Mouse (Mus musculus): Measurements from ENCODE around the gene Mapre3. TPM values are rescaled to one million over a fixed set of nuclear protein-coding genes. Genes with fewer than 3 reads are reported as not detected.
A peak's percentile ranks its signal among the peaks of the same experiment; 100 is the strongest.
"Not testable (repeated sequence)": the region's sequence is repeated elsewhere in the genome, so short reads cannot be mapped to it uniquely, and the experiment has no call there.

Gene Mapre3
- polyA plus RNA-seq, 1 experiment from 2014 or later = 64.1 TPM

DNA sequence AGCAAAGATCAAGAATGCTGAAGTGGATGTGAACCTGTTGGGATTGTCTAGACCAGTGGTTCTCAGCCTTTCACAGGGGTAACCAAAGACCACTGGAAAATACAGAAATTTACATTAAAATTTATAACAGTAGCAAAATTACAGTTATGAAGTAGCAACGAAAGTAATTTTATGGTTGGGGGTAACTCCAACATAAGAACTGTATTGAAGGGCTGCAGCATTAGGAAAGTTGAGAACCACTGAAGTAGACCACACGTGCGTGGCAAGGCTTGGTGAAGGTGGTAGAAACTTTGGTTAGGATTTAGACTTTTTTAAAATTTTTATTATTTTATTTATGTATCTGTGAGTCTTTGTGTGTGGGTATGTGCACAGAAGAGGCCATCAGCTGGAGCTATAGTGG lies 53.3 kb downstream of the Mapre3 start, which contains the start of gene Tmem214:
Gene Tmem214, plus strand, starts transcription at position 301 of the 400 bp plus-strand sequence.
- no peaks in the 10 kb centered on the region for H3K9me3 ChIP-seq (replicated peaks)
- peak within 1 kb of the TSS; percentile 91; the same call in 1 of the 2 replicates for H3K4me2 ChIP-seq
- no peak for ATAC-seq
- WGBS = 96% methylated on average over 3 of the region's 3 CpGs
- no peak within 1 kb of the TSS for H3K4me3 ChIP-seq
- peaks cover 19% of the 10 kb centered on the region for H3K4me1 ChIP-seq
- H3K27me3 ChIP-seq = no peaks in the 10 kb centered on the region
- H3K27ac ChIP-seq = no peak within 1 kb of the TSS
- no peak within 1 kb of the TSS for H3K9ac ChIP-seq
- H3K36me3 ChIP-seq (ENCODE audit: poor library complexity, severe bottlenecking) = peaks cover 61% of the 10 kb centered on the region

DNA sequence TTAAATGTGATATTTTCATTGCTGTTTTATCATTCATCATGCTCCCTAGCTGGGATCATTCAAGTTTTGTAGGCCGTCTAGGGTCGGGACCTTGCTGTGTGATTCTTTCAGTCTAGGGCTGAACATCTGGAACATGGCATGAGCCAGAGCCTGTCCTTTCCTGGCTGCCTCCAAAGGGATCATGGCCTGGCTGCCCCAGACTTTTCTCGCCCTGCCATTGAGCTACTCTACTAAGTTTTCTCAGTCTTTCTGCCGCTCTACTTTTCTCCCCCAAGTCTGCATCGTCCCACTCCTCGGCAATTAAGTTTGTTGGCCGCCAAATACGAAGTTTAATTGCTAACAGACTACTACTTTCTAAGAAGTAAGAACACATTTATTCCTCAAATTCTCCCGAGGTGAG lies 54.5 kb downstream of the Mapre3 start:
- peak; percentile 46 for ATAC-seq
- peaks cover 62% of the 10 kb centered on the region for H3K36me3 ChIP-seq (ENCODE audit: poor library complexity, severe bottlenecking)
- peak overlapping the region; percentile 86 for H3K4me3 ChIP-seq
- peaks cover 19% of the 10 kb centered on the region for H3K4me1 ChIP-seq
- H3K9ac ChIP-seq = peak overlapping the region; percentile 89
- H3K4me2 ChIP-seq = peak overlapping the region; percentile 91
- no peaks in the 10 kb centered on the region for H3K9me3 ChIP-seq (replicated peaks)
- no peaks in the 10 kb centered on the region for H3K27me3 ChIP-seq
- H3K27ac ChIP-seq = 0 out of 2 replicates have a peak overlapping the region, but pooled peaks have one; percentile 25
- WGBS = 21% methylated on average over 9 of the region's 9 CpGs

DNA sequence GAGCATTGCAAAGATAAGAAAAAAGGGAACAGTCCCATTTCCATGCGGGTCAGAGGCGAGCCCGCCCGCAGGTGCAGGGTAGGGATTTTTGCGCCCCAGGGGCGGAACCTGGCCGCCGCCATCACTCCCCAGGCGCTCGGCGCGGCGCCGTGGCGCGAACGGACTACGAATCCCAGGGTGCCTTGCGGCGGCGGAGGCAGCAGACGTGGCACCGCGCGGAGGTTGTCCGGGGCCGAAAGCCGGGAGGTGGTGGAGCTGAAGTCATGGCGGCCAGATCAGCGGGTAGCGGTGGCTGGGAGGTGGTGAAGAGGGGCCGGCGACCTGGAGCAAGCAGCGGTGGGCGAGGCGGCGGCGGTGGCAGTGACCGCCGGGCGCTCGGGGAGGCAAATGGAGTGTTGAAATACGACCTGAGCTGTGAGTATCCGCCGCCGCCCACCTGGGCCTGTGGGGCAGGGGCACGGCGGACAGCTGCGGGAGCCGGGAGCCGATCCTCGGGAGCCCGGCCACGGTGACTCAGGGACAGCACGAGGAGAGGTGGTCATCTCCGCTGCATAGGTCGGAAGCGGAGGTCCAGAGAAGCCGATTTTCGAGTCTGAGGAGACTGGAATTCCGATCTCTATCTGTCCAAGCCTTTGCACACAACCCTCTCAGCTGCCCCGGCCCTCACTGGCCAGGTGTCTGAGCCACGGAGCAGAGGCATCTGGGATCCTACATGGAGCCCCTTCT lies 55.1 kb downstream of the Mapre3 start:
- Histone ChIP-seq H3K27ac (0 out of 2 replicates have a peak overlapping the region, but pooled peaks have one; percentile 25), H3K9me3 (replicated peaks) (no peaks in the 10 kb centered on the region)
- WGBS = under 1% methylated on average over 53 of the region's 63 CpGs

DNA sequence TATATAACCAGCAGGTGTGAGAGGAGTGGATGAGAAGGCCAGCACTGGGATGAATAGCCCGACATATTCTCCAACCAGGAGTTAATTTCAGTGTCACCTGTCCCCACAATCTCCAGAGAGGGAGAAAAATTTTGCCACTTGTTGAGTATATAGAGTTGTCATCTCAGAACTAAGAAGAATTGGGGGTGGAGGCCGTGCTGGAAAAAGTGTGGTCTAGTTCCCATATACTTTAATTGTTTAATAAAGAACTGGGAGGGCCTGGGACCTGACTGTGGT lies 55.6 kb downstream of the Mapre3 start:
- H3K27me3 ChIP-seq = no peaks in the 10 kb centered on the region
- 24% methylated on average over 2 of the region's 2 CpGs for WGBS
- no peak overlapping the region for H3K27ac ChIP-seq
- H3K4me3 ChIP-seq = peak overlapping the region; percentile 86
- H3K9me3 ChIP-seq (replicated peaks) = no peaks in the 10 kb centered on the region
- ATAC-seq = no peak
- H3K4me2 ChIP-seq = peak overlapping the region; percentile 91
- H3K4me1 ChIP-seq = peaks cover 19% of the 10 kb centered on the region
- H3K9ac ChIP-seq = peak overlapping the region; percentile 89
- peaks cover 63% of the 10 kb centered on the region for H3K36me3 ChIP-seq (ENCODE audit: poor library complexity, severe bottlenecking)

More for the DNA sequence above, 55.1 kb downstream of the Mapre3 start:
- Histone ChIP-seq H3K36me3 (ENCODE audit: poor library complexity, severe bottlenecking) (peaks cover 63% of the 10 kb centered on the region), H3K4me3 (peak overlapping the region; percentile 86), H3K9ac (peak overlapping the region; percentile 89), H3K4me2 (peak overlapping the region; percentile 91), H3K4me1 (peaks cover 19% of the 10 kb centered on the region), H3K27me3 (no peaks in the 10 kb centered on the region)
- peak; percentile 96 for ATAC-seq

DNA sequence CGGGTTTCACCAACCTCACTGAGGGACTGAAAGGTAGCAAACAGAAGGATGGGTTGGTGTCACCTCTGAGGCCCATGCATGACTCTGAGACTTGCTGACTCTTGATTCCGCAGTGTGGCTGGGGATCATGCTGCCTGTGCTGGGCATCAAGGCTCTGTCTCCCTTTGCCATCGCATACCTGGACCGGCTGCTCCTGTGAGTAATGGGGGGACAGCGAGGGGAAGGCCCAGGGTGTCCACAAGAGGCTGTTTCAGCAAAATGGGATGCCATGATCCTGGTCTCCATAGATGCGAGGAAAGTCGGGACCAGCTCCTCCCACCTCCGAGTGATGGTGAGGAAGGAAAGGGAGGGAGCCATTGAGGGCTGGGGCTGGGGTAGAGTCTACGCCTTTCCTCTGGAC lies 58.1 kb downstream of the Mapre3 start:
- no peak overlapping the region for H3K9ac ChIP-seq
- H3K4me1 ChIP-seq = peaks cover 19% of the 10 kb centered on the region
- peaks cover 65% of the 10 kb centered on the region for H3K36me3 ChIP-seq (ENCODE audit: poor library complexity, severe bottlenecking)
- no peaks in the 10 kb centered on the region for H3K9me3 ChIP-seq (replicated peaks)
- no peak overlapping the region for H3K4me2 ChIP-seq
- H3K27me3 ChIP-seq = no peaks in the 10 kb centered on the region
- no peak for ATAC-seq
- H3K27ac ChIP-seq = no peak overlapping the region
- WGBS = 91% methylated on average over 9 of the region's 9 CpGs
- no peak overlapping the region for H3K4me3 ChIP-seq

DNA sequence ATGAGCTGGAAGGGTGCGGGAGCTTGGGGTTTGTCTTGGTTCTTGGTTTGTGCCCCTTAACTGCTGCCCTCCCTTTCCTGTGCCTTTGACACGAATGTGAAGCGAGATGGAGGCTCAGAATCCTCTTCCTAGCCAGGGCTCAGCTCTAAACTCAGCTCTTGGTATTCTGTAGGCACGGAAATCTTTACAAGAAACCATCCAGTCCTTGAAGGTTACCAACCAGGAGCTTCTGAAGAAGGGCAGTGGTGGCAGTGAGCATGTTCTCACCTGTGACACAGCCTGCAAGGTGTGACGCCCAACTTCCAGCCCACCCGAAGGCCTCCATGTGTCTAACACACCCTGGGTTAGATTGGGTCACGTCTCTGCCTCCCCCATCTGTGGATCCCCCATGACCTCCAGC lies 59.9 kb downstream of the Mapre3 start:
- no peak overlapping the region for H3K27ac ChIP-seq
- no peak overlapping the region for H3K9ac ChIP-seq
- 91% methylated on average over 7 of the region's 7 CpGs for WGBS
- H3K4me3 ChIP-seq = no peak overlapping the region
- no peaks in the 10 kb centered on the region for H3K9me3 ChIP-seq (replicated peaks)
- H3K27me3 ChIP-seq = no peaks in the 10 kb centered on the region
- H3K4me1 ChIP-seq = peaks cover 15% of the 10 kb centered on the region
- no peak overlapping the region for H3K4me2 ChIP-seq
- H3K36me3 ChIP-seq (ENCODE audit: poor library complexity, severe bottlenecking) = peaks cover 70% of the 10 kb centered on the region
- no peak for ATAC-seq

DNA sequence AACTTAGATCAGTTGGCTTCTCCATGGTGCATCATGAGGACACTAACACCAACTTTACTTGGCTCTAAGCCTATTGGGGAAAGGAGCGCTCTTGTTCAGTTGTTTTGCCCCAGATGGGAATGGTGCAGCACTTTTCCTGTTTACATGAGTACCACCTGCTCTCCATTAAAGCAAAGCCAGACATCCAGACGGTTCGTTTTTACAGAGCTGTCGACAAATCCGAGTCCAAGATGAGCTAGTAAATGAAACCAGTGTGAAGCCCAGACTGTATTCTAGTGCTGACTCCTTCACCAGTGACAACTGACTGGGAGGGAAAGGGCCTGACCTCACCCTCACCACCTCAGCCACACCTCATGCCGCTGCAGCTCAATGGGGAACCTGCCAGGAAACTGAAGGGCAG lies 64.2 kb downstream of the Mapre3 start:
- Histone ChIP-seq H3K27me3 (no peaks in the 10 kb centered on the region), H3K9ac (no peak overlapping the region), H3K4me3 (no peak overlapping the region), H3K27ac (no peak overlapping the region), H3K4me2 (no peak overlapping the region), H3K4me1 (no peaks in the 10 kb centered on the region), H3K9me3 (replicated peaks) (no peaks in the 10 kb centered on the region), H3K36me3 (ENCODE audit: poor library complexity, severe bottlenecking) (peaks cover 44% of the 10 kb centered on the region)
- WGBS = 59% methylated on average over 6 of the region's 6 CpGs
- ATAC-seq = peak; percentile 44; the same call in 1 of the 2 replicates

DNA sequence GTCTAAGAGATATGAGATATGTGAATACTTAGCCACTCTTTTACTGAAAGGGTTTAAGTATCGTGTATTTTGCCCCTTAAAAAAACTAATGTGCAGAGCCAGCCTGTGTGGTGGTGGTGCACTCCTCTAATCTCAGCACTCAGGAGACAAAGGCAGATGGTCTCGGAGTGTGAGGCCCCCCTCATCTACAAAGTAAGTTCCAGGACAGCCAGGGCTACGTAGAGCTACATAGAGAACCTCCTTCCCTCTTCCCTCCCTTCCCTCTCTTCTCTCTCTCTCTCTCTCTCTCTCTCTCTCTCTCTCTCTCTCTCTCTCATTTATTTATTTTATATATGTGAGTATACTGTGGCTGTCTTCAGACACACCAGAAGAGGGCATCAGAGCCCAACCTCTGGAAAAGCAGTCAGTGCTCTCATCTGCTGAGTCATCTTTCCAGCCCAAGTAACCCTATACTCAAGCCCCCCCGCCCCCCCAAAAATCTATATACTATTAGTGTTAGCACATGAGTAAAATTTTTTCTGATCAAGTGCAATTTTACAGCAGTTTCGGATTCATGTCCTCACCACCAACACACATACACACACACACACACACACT lies 65.0 kb downstream of the Mapre3 start:
- Histone ChIP-seq H3K27ac (no peak overlapping the region), H3K4me3 (no peak overlapping the region), H3K36me3 (ENCODE audit: poor library complexity, severe bottlenecking) (peaks cover 36% of the 10 kb centered on the region), H3K4me2 (no peak overlapping the region), H3K9ac (no peak overlapping the region), H3K27me3 (no peaks in the 10 kb centered on the region), H3K9me3 (replicated peaks) (no peaks in the 10 kb centered on the region), H3K4me1 (no peaks in the 10 kb centered on the region)
- WGBS = 80% methylated on average over 5 of the region's 5 CpGs
- peak; percentile 66; the same call in 1 of the 2 replicates for ATAC-seq

DNA sequence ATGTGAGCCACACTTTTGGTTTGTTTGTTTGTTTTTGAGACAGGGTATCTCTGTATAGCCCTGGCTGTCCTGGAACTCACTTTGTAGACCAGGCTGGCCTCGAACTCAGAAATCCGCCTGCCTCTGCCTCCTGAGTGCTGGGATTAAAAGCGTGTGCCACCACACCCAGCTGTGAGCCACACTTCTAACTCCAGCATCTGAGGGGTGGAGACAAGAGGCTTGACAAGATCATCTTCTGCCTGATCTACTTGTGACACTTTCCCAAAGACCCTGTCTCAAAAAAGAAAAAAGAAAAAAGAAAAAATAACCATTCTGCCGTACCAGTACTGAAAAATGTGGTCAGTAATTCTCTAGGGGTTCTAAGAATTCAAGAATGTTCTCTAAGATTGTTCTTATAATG lies 67.4 kb downstream of the Mapre3 start:
- H3K27me3 ChIP-seq; H3K27ac ChIP-seq; H3K4me1 ChIP-seq; H3K4me2 ChIP-seq; ATAC-seq; H3K9me3 ChIP-seq (replicated peaks); H3K9ac ChIP-seq; H3K4me3 ChIP-seq: not testable (repeated sequence)
- peaks cover 12% of the 10 kb centered on the region for H3K36me3 ChIP-seq (ENCODE audit: poor library complexity, severe bottlenecking)
- 81% methylated on average over 4 of the region's 4 CpGs for WGBS

DNA sequence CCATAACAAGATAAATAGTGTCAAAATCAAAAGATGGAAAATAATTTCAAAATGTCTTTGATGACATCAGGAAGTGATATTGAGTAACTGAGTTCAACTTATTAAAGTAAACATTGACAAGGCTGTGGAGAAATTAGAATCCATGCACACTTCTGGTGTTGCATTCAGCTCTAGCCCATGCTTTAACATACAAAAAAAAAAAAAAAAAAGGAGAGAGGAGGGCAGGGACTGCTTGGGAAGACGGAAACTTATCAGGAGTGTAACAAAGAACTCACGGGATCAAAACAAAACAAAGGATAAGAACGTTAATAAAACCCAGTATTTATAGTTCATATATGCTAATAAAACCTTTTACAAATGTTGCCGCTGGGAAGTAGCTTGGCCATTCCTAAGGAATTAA lies 71.8 kb downstream of the Mapre3 start:
- 34% methylated on average over 4 of the region's 4 CpGs for WGBS
- H3K27me3 ChIP-seq = no peaks in the 10 kb centered on the region
- H3K9me3 ChIP-seq (replicated peaks) = no peaks in the 10 kb centered on the region
- peak overlapping the region; percentile 76 for H3K4me2 ChIP-seq
- ATAC-seq = no peak
- peaks cover 8% of the 10 kb centered on the region for H3K36me3 ChIP-seq (ENCODE audit: poor library complexity, severe bottlenecking)
- H3K27ac ChIP-seq = no peak overlapping the region
- 0 out of 2 replicates have a peak overlapping the region, but pooled peaks have one; percentile 83 for H3K4me3 ChIP-seq
- H3K9ac ChIP-seq = no peak overlapping the region
- peaks cover 23% of the 10 kb centered on the region for H3K4me1 ChIP-seq

DNA sequence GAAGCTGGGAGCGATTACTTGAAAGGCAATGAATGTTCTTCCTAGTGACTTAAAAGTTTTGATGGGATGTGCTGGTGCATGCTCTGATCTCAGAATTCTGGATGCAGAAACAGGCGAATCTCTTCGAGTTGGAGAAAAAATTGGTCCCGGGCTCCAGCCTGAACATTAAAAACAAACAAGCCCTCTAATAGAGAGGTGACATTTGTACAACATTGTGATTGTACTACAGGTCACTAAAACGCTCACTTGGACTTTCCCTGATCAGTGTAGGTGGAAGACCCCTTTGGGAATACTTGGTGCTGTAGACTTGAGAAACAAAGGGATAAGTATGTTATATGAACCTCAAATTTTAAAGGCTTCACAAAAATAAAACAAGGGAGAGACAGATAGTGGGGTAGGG lies 72.3 kb downstream of the Mapre3 start:
- Histone ChIP-seq H3K9ac (peak overlapping the region; percentile 87), H3K4me1 (peaks cover 23% of the 10 kb centered on the region), H3K27ac (peak overlapping the region; percentile 98), H3K4me2 (peak overlapping the region; percentile 76), H3K9me3 (replicated peaks) (no peaks in the 10 kb centered on the region), H3K27me3 (no peaks in the 10 kb centered on the region), H3K4me3 (peak overlapping the region; percentile 83), H3K36me3 (ENCODE audit: poor library complexity, severe bottlenecking) (peaks cover 13% of the 10 kb centered on the region)
- WGBS = 25% methylated on average over 5 of the region's 5 CpGs
- ATAC-seq = no peak

DNA sequence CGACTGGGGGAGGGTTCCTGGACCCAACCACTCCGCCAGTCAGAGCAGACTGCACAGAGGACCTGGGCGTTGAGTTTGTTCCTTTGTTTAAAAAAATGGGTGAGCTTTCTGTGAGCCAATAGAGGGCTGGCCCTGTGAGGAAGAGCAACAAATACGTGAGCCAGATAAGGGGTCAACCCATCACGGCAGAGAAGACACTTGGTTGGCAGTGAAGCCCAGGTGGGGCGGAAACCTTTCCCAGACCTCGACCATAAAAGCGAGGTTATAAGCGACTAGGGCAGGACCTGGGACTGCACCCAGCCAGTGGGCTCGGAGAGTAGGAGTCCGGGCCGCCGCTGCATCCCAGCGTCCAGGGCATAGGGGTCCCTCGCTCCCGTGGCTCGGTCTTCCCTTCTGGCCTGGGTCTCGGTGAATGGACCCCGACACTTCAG lies 72.9 kb downstream of the Mapre3 start:
- Histone ChIP-seq H3K4me3 (peak overlapping the region; percentile 83), H3K9me3 (replicated peaks) (no peaks in the 10 kb centered on the region), H3K27ac (peak overlapping the region; percentile 98), H3K4me2 (peak overlapping the region; percentile 76), H3K27me3 (no peaks in the 10 kb centered on the region), H3K4me1 (peaks cover 23% of the 10 kb centered on the region), H3K36me3 (ENCODE audit: poor library complexity, severe bottlenecking) (peaks cover 19% of the 10 kb centered on the region), H3K9ac (peak overlapping the region; percentile 87)
- peak; percentile 42 for ATAC-seq
- under 1% methylated on average over 19 of the region's 19 CpGs for WGBS

All from forebrain, embryonic 13.5 days (tissue).